Mouse (Mus musculus): ENCODE results near the gene Ddx6.

Gene Ddx6

DNA sequence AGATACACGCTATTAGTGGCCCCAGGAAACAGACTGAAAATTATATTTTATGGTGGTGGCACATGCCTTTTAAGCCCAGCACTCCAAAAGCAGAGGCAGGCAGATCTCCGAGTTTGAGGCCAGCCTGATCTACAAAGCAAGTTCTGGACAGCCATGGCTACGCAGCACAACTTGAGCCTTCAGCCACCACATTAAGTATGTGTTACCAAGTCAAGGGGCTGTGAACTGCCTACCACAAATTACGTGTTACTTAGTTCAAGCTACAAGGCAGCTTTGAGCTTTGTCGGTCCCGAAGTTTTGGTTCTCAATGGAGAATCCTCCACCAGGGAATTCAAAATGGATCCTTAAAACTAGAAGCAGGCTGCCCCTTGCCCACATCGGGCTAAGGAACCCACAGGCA is 38.4 kb downstream of the Ddx6 start:
- DNase-seq, result no peak

DNA sequence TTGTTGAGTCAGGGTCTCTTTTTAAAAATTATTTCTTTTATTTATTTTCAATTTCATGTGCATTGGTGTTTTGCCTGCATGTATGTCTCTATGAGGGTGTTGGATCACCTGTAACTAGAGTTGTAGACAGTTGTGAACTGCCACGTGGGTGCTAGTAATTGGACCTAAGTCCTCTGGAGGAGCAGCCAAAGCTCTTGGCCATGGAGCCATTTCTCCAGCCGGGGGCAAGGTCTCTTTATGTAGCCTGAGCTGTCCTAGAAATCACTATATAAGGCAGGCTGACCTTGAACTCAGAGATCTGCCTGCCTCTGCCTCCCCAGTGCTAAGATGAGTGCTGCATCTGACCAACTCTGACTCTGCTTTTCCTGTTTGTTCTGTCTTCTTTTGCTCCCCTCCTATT is 39.5 kb downstream of the Ddx6 start:
- DNase-seq, result no peak

DNA sequence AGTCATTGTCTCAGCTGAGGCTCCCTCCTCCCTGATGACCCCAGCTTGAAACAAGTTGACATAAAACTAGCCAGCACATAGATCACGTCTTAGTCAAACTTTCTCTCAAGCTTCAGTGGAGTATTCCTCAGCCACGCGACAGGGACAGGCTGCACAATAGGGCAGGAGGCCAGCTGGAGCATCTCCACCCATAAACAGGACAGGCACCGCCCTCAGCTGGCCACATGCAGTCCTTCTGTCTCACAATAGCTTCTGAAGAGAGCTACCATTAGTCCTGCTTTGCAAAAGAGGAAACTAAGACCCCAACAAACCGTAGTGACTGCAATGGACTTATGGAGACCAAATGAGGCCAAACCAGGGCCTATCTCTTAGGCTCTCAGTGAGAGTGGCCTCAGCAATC is 40.8 kb downstream of the Ddx6 start:
- peak; percentile 75 for DNase-seq

DNA sequence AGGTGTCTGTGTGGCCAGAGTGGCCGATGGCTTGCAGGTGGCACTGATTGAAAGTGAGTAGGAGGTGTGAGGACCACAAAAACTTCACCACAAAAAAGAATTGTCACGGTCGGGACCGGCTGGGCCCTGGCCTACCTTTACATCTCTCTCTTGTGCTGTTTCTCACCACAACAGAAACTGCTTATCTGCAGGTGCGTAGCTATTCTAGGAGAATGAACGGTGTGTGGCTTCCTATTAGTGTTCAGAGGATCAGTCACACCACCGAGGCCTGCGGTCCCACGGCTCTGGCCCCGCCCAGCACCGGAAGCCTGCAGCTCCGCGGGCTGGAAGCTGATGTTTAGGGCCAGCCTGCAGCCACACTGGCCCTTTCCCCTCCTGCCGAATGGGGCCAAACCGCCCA is 41.2 kb downstream of the Ddx6 start:
- DNase-seq, result peak; percentile 30

DNA sequence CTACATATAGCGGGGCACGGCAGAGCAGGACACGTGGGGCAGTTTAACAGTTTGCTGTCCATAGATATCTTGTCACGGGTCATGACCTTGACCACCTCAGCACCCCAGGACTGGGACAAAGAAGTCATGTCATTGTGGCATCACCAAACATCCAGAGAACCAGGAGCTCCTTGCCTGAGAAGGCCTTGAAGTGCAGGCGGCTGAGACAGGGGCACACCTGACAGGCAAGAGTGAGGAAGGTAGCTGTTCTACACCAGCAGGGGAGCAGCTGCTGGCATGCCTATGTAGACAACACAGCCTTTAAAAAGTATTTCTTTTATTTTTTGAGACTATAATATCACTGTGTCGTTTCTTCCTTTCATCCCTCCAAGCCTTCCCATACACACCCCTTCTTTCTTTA is 41.7 kb downstream of the Ddx6 start:
- no peak for DNase-seq

DNA sequence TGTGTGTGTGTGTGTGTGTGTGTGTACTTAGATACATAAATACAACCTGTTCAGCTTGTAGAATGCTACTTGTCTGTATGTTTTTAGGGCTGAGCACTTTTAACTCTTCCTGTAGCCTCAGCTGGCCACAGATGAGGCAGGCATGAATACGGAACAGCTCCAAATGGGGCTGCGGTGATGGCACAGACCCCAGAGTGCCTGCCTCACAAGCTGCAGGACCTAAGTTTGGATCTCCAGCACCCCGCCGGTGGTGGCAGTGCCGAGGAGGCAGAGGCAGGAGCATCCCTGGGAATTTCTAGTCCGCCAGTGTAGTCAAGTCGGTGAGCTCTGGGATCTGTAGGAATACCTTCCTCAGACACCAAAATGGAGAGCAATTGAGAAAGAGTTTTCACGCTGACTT is 42.3 kb downstream of the Ddx6 start:
- DNase-seq, result no peak

DNA sequence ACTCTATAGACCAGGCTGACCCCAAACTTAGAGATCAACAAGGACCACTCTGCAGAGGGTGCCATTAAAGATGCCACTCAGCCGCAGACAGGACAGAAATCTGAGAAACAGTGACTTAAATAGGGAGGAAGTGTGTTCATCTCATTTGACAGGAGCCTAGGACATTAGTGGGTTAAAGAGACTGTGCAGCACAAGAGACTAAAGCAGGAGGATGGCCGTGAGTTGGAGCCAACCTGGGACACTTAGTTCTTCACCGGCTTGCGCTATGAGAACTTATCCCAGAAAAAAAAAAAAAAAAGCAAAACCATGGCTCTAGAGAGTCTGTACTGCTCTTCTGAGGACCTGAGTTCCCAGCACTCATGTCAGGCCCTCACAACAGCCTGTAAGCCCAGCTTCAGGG is 43.0 kb downstream of the Ddx6 start:
- no peak for DNase-seq

DNA sequence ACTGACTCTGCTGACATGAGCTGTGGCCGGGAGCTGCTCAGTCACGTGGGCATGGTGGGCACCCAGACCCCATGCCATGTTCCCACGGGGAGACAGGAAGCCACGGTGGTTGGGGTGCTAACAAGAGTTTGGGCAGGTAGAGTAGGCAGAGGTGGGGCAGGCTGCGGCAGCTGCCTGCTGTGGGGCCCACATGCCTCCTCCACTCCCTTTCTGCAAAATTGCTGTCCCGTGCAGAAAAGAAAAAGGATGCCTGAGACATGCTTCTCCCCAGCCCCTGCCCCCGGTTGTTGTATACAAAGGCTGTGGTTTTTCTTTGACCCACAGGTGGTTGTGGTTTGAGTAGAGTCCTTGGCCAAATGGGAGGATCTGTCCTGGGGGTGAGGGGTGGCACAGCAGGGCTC is 44.2 kb downstream of the Ddx6 start:
- DNase-seq, result no peak

DNA sequence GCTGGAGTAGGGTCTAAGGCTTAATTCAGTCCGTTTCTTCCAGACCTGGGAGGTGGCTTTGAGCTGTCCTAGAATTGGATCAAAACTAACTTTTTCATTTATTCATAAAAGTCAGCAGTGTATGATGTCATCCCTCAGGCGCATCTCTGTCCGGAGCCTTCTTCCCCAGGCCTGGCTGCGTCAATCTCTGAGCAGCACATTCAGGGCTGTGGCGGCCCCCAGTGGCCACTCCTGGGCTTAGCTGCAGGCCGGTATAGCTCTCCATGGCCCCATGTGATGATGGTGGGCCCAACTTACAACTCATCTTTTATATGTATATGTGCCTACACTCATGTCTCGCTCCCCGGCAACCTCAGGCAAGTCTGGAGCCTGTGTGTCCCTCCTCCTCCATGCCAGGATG is 47.3 kb downstream of the Ddx6 start:
- peak; percentile 81 for DNase-seq

DNA sequence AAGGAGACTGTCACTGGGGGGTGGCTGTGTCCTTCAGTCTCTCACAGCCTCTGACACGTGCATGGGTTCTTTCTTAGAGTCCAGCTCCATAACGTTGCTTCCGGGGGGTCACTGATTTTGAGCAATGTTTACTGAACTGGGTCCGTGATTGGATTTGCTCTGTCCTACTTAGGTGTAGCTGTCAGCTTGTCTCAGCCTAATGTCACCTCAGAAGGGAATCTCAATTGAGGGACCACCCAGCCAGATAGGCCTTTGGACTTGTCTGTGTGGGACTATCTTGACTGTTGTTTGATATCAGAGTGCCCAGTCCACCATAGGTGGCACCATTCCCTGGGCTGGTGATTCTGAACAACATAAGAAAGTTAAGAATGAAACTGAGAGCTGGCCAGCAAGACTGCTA is 49.2 kb downstream of the Ddx6 start:
- no peak for DNase-seq

DNA sequence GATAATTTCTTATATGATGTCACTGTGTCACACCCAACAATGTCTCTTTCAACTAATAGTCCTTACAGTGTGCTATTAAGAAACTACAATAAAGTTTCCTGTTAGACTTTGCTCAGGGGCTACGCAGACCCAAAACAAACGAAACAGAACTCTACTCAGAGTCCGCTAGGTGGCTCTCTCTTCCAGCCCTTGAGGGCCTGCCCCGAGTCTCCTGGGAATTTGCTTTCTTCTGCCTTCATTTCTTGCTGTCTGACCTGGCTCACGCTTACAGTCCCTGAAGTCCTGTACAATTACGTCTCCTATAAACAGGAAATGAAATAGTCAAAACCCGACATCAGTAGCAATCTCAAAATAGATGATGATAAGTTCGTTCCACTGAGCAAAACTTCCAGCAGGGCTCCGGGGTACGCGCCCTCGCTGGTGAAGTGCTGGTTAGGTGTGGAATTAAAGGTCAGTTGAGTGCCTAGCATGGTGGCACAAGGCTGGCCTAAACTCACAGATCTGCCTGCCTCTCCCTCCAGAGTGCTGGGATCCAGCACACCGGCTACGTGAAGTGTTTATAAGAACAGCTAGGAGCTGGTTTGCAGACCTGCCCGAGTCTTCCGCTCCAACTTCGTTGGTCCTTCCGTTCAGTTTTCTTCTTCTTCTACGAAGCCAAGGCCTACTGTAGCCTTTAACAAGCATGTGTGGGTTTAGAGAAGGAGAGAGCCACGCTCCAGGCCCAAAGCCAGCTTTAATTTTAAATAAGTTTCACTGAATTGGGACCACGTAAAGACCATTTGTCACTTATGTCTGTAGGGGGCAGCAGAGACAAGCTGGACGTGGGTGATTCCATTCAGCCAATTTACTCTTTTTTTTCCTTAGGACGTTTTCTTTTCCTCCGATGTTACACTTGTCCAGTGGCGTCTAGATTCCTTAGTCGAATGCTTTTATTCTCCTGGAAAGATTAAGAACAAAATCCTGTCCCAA is 50.7 kb downstream of the Ddx6 start:
- peak; percentile 82 for DNase-seq

DNA sequence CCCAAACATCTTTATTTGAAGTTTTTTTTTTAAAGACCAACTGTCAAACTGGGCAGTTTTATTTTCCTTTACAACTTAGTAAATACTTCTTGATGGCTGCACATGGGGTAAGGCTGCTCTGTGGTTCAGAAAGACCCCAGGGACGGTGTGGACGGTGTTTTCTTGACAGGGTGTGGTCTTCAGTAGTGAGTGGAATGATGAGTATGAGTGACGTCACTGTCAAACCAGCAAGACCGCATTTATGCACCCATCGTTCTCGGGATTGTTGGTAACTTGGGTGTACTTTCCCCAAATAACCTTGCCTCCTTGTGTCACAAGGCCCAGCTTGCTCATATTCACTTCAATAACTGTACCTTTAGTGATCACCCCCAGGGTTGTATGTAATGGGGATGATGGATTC is 59.0 kb downstream of the Ddx6 start:
- DNase-seq, result no peak

DNA sequence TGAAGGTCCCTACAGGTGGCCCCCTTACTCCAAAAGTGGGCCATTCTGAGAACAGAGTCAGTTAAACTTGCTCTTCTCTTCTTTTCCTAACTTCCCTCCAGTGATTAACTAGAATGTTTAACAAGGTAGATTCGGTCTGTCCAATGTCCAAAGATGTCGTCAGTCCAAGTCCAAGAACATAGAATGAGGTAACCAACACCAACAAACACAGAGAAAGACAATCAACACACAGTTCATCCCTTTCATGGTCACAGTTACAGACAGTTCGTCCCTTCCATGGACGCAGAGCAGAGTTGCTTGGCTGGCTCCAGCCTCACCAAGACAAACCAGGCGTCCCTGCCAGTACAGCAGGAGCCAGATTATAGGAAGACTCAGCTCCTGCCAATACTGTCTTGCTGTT is 66.7 kb downstream of the Ddx6 start:
- DNase-seq, result no peak

DNA sequence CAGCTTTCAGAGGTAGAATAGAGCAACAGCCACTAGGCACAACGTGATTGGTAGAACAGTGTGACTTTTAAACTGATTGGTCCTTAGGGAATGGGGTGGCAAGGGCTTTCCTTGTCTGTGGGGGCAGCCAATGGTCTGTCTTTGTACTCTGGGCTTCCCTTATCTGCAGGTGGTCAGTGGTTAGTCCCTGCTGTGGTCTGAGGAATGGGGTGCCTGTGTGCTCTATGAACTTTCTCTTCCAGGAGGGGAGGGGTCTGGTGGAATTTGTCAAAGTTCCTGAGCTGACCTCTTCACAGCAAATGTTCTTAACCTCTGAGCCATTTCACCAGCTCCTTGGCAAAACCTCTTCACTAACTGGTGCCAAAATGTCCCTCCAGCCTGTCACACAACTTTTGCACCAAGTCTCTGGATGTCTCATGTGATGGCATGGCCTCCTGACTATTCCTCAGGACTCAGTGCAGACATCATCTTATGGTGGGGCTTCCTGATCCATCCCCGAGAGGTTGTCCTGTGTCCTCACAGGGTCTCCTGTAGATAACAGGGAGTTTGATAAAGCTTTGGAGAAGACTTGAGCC is 67.7 kb downstream of the Ddx6 start:
- DNase-seq, result no peak

DNA sequence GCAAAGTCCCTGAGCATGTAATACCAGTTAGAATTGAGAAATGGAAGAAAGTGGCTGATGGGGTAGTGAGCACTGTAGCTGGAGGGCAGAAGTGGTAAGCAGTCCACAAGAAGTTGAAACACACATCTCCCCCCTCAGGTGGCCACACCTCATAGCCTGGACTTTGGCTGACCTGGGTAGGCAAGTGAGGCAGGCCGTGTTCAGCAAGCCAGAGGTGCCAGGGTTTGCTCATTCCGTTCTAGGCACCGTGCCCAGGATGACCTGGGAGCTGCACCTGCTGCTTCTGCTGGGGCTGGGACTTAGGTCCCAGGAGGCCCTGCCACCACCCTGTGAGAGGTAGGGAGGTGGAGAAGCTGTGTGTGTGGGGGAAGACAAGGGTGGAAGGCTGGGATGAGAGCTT is 68.3 kb downstream of the Ddx6 start, which contains the start of gene Treh:
Gene Treh, plus strand, starts transcription at position 229 of the 400 bp plus-strand sequence.
- peak; percentile 63 for DNase-seq

DNA sequence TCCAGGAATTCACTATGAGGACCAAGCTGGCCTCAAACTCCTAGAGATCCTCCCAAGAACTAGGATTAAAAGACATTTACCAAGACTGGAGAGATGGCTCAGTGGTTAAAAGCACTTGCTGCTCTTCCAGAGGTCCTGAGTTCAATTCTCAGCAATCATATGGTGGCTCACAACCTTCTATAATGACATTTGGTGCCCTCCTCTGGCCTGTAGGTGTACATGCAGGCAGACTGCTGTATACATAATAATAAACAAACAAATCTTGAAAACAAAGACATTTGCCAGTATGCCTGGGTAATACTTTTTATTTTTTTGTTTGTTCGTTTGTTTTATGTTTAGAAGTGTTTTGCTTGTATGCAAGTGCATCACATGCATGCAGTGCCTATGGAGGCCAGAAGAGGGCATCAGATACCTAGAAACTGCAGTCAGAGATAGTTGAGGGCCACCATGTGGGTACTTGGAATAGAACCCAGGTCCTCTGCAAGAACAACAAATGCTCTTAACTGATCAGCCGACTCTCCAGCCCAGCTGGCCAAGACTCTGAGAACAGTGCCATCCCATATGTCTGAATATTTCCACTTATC is 73.7 kb downstream of the Ddx6 start:
- DNase-seq, result no peak

DNA sequence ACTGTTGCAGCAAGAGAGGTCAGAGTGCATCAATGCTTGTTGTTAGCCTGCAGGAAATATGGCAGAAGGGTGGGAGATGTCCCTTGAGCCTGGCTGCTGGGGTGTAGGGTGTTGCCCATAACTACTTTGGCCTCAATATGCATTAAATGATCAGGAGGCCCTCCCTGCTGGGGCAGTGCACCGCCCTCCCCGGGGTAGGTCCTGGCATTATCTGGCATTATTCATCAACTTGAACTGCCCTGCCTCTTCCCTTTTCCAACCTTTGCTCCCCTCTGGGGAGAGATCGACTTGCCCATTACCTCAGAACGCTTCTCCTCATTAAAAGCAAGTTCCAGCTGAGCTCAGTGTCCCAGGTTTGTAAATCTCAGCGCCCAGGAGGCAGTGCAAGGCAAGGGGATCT is 74.9 kb downstream of the Ddx6 start:
- no peak for DNase-seq

DNA sequence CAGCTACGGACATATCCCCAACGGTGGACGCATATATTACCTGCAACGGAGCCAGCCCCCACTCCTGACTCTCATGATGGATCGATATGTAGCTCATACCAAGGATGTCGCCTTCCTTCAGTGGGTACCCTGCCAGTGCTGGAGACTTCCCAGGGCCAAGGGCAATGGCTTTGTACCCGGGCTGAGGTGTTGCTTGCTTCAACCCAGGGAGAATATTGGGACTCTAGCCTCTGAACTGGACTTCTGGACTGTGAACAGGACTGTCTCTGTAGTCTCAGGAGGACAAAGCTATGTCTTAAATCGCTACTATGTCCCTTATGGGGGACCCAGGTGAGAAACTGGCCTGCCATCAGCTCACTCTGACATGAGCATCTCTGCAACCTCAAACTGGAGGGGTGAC is 78.4 kb downstream of the Ddx6 start:
- no peak for DNase-seq

DNA sequence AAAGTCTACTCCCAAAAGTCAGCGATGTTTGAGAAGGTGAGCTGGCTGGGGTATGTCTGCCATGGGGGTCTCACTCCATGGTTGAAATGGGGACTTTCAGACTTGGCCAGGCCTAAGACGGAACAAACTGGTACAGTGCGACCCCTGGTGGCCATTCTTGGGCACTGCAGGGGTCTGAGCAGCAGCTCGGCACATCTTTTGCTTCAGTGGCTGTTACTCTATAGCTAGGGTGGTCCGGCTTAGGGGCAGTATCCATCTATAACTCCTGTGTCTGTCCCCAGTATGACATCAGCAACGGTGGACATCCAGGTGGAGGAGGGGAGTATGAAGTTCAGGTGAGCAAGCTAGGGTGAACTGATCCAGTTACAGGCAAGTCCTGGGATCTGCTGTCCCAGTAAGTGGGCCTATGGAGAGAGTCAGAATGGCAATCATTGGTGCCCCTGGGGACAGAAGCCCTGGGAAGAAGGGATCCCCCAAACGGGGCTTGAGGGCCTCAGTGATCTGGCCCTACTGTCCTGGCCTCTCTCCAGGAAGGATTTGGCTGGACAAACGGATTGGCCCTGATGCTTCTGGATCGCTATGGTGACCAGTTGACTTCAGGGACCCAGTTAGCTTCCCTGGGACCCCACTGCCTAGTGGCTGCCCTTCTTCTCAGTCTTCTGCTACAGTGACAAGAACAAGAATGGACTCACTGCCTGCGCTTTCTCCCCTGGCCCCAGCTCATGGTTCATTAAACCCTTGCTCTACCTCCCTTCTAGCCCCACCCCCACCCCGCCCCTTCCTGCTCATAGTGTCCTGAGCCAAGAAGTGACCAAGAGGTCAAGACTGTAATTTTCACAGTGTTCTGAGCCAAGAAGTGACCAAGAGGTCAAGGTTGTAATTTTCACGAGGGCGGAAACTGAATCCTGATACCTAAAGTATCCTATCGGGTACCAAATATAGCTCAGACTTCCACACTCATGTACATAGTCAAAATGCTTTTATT is 80.9 kb downstream of the Ddx6 start:
- DNase-seq, result peak; percentile 82

DNA sequence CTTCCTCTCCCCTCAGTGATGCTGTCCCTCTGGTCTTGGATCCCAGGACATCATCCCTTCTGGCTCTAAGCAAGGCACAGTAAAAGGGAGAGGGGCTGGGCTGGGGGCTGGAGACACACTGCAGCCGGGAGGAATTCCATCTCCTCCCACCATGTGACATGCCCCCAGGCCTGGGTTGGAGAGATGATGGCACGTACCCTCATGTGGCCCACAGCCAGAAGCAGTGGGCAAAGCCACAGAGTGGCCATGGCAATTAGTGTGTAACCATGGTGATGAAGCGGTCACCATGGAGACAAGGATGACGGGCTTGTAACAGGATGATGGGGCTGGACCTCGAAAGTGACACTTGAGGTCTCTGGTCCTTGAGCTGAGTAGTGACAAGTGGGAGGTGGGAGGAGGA is 81.9 kb downstream of the Ddx6 start:
- DNase-seq, result no peak

DNA sequence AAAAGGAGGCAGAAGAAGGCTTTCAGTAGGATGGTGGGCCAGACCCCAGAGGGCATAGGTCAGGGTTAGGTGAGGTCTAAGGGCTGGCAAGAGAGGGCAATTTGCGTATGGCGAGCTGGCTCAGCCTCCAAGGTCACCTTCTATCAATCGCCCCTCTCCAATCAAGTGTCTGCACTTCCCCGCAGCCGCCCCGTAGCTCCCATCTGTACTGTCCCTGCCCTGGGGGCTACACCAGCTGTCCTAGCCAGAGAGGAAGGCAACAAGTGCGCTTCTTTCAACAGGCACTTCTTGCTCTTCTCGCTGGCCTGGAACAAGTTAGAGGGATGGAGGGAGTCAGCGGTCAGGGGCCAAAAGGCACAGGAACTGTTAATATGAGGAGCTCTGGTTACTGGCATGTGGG is 83.3 kb downstream of the Ddx6 start:
- DNase-seq, result no peak
